Mouse (Mus musculus) stomach, postnatal 0 days (tissue): ENCODE data around the gene Olfr1393.

Experiments used
- CTCF ChIP-seq: IDR thresholded peaks from 2 replicates; pipeline ENCODE4 v1.5.1; 2016; ENCODE audit warnings: antibody characterized with exemption, low read depth, mild to moderate bottlenecking, moderate library complexity
- EP300 ChIP-seq: optimal IDR thresholded peaks from 2 replicates; pipeline ENCODE3; 2016; ENCODE audit warnings: antibody characterized with exemption

DNA sequence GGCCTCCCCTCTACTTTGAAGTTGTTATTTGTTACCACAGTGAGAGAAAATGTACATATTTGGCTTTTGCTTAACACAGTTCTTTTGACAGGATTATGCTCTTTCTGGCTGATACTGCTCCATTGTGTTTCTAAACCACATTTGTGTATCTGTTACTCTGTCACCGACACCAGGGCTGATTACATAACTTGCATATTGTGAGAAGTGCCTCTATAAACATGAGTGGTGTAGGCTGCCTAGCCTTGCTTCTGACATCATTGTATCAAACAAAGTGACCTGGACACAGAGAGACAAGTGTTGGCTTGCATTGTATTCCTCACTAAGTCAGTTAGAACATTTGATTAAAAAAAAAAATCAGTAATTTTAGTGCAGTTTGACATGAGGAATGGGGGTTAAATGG, 18.3 kb upstream of the Olfr1393 start:
- TF ChIP-seq CTCF (no peak), EP300 (no peak)
